Mouse (Mus musculus): ENCODE measurements around the gene Acot2.
"Not testable (repeated sequence)": the region's sequence is repeated elsewhere in the genome, so short reads cannot be mapped to it uniquely, and the experiment has no call there.

The Acot2 gene

GRCm38 (mm10) chr12:83998341-83999107 is 10.9 kb downstream of the Acot2 start:
- no peak for DNase-seq (ENCODE audit: low spot score in 2 of 2)

- not testable (repeated sequence) for DNase-seq (ENCODE audit: low spot score in 2 of 2)
These were observed 11.6 kb downstream of the Acot2 start for GRCm38 (mm10) chr12:83999237-83999636.

GRCm38 (mm10) chr12:84000418-84000817 is 12.8 kb downstream of the Acot2 start:
- DNase-seq (ENCODE audit: low spot score in 2 of 2) = no peak

DNA sequence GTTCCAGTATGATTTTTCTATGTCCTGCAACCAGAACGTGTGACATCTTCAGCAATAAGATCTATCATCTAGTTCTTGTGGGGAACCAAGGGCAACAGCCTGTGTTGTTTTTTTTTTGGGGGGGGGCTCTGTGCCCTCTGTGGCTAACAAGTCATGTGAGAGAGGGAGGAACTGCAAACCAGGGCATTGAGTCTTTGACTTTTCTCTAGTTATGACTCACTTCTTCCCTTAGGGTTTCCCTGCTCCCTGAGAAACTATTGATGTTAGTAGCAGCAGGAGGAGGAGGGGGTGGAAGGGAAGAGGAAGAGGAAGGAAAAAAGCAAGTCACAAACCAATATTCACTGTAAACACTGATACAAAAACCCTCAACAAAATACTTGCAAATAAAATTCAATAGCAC is 16.2 kb downstream of the Acot2 start:
- no peak for DNase-seq (ENCODE audit: low spot score in 2 of 2)

GRCm38 (mm10) chr12:84008251-84008650 is 20.6 kb downstream of the Acot2 start:
- no peak for DNase-seq (ENCODE audit: low spot score in 2 of 2)

- DNase-seq (ENCODE audit: low spot score in 2 of 2) = no peak
These were observed 21.1 kb downstream of the Acot2 start for GRCm38 (mm10) chr12:84008729-84009128.

DNA sequence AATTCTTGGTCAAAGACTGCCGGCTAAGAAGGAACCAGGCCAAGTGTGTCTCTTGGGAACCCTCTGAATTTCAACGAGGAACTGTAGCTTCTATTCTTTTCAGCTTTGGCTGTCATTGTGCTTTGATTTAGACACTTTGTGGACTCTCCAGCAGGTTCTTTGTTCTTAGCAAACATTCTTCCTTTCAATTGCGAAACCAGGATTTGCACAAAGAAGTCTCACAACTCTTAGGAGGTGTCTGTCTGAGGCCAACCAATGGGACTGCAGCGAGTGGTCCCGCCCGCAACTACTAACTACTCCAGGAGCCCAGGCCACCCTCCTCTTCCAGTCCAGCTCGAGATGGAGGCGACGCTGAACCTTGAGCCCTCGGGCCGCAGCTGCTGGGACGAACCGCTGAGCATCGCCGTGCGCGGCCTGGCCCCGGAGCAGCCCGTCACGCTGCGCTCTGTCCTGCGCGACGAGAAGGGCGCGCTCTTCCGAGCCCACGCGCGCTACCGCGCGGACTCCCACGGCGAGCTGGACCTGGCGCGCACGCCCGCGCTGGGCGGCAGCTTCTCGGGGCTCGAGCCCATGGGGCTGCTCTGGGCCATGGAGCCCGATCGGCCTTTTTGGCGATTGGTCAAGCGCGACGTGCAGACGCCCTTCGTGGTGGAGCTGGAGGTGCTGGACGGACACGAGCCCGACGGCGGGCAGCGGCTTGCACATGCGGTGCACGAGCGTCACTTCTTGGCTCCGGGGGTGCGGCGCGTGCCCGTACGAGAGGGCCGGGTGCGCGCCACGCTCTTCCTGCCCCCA is 21.7 kb downstream of the Acot2 start, which contains the start of gene Acot1:
Acot1 (plus strand) TSS at position 320 of the 795 bp plus-strand sequence.
- DNase-seq (ENCODE audit: low spot score in 2 of 2) = peak; percentile 30 to 53

GRCm38 (mm10) chr12:84010201-84010600 is 22.5 kb downstream of the Acot2 start:
- DNase-seq (ENCODE audit: low spot score in 2 of 2) = no peak

GRCm38 (mm10) chr12:84011251-84012040 is 23.8 kb downstream of the Acot2 start:
- peak; percentile 56 to 59 for DNase-seq (ENCODE audit: low spot score in 2 of 2)

- DNase-seq (ENCODE audit: low spot score in 2 of 2) = no peak
These were observed 25.5 kb downstream of the Acot2 start for GRCm38 (mm10) chr12:84013130-84013529.

DNA sequence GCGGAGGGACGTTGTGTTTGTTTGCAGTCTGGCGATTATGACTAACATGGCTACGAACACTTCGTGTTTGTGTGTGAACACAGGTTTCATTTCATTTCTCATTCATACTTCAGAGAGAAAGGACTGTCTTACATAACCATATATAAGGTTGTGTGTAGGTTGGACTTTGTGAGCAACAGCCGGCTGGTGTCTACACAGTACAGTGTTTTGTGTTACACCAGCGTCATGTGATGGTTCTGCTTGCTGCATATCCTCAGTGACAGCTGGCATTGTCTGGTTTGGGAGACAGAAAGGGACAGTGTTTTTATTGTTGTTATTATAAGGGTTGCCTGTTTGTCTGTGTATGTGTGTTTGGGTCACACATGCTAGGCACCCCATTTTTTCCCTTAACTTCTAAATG is 26.0 kb downstream of the Acot2 start:
- DNase-seq (ENCODE audit: low spot score in 2 of 2) = peak; percentile 13 to 45

DNA sequence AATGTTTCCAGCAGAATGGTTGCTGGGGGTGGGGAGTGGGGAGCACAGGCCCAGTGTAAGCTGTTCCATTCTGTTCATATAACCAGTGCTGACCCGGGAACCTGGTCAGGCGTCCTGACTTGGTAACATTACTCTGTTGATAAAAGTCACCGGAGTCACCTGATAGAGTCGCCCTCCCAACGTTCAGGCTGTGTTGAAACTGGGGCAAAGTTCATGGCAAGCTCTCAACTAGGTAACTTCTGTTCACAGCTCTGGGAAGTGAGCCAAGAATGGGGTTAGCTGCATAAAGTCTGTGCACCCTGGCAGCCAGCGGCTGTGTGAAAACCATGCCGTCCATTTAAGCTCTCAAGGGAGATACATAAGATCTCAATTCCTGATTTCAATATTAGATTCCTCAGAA is 32.9 kb downstream of the Acot2 start:
- not testable (repeated sequence) for DNase-seq (ENCODE audit: low spot score in 2 of 2)

DNA sequence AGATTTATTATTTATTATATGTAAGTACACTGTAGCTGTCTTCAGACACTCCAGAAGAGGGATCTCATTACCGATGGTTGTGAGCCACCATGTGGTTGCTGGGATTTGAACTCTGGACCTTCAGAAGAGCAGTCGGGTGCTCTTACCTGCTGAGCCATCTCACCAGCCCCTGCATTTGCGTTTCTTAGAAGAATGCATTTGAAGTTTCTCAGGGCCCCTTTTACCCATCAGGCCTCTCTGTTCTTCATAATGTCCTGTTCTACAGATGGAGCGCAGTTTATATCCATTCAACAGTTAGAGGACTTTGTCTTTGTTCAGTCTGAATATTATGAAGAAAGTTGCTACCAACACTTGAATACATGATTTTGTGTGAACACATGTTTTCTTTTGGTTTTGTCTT is 34.6 kb downstream of the Acot2 start:
- not testable (repeated sequence) for DNase-seq (ENCODE audit: low spot score in 2 of 2)

DNA sequence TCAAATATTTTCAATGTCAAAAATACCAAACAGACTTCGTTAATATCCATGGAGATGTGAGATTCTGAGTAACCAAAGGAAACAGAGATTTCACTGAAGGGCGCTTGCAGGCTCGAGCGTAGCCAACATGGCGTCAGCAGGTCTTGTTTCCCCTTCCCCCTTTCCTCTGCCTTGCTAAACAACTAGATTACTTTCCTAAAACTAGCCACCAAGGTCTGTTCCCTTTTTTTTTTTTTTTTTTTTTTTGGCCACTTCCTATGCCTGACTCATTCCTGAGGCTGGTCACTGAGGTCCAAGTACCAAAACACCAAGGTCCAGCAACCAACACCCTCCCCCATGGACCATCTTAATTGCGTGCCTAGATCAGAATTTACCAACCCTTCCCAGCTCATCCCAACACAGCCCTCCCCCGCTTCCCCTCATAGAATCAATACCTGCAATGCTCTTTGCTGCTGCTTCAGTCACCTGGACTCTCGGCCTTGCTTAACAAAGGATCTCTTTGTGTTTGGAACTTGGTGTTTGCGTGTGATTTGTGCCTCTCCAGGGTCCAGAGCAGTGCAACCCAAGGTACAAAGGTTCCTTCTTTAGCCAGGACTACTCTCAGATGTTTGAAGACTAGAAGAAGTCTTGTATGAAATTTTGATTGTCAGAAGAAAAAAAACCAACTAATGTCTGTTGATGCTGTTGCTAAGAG is 35.5 kb downstream of the Acot2 start:
- no peak for DNase-seq (ENCODE audit: low spot score in 2 of 2)

- no peak for DNase-seq (ENCODE audit: low spot score in 2 of 2)
These were observed 38.2 kb downstream of the Acot2 start for GRCm38 (mm10) chr12:84025888-84026287.

GRCm38 (mm10) chr12:84028328-84028727 is 40.7 kb downstream of the Acot2 start:
- DNase-seq (ENCODE audit: low spot score in 2 of 2) = not testable (repeated sequence)

- not testable (repeated sequence) for DNase-seq (ENCODE audit: low spot score in 2 of 2)
These were observed 41.4 kb downstream of the Acot2 start for GRCm38 (mm10) chr12:84029043-84029442.

DNA sequence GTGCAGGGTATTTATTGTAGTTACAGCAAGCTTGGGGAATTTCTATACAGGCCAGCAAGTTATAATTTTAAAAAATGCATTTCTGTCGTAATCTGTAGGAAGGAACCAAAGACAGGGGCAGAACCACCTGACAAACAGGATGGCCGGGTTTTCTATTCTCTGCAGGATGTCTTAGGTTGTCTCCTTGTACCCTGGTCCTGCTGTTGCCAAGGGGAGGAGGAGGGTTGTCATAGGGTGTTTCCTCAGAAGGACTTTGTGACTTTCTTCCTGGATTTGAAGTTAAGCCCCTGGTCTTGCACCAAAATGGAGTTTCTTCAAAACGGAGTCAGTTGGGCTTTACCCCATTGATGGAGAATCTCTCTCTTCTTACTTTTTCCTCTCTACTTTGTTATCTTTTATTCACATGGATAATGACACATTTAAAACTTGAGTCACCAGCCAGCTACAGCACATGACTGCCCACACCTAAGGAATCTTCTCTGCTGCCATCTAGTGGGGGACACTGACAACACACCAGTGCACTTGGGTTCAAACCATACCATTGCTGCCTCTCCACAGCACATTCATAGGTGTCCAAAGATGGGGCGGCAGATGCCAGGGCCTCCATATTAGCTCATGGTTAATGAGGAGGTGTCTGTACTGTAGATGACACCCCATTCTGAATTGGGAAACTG is 43.1 kb downstream of the Acot2 start:
- peak; percentile 61 to 62 for DNase-seq (ENCODE audit: low spot score in 2 of 2)

GRCm38 (mm10) chr12:84032854-84033253 is 45.2 kb downstream of the Acot2 start:
- no peak for DNase-seq (ENCODE audit: low spot score in 2 of 2)

GRCm38 (mm10) chr12:84033302-84033701 is 45.6 kb downstream of the Acot2 start:
- DNase-seq (ENCODE audit: low spot score in 2 of 2) = not testable (repeated sequence)

GRCm38 (mm10) chr12:84034108-84034507 is 46.4 kb downstream of the Acot2 start:
- DNase-seq (ENCODE audit: low spot score in 2 of 2) = no peak
